Mouse (Mus musculus) hindbrain, embryonic 15.5 days (tissue): ENCODE data around the gene Olfr62. TPM values are rescaled to one million over a fixed set of nuclear protein-coding genes. Genes with fewer than 3 reads are reported as not detected.

ENCODE experiments used
- ATAC-seq: fragments of 200-750 bp; cut with Nextera tagmentation; 2 replicates; pipeline ENCODE4 v1.8.0; 2017; ENCODE audit warnings: low read depth, moderate number of reproducible peaks, moderate TSS enrichment; ENCODE audit not compliant: low FRiP score
- H3K27ac ChIP-seq: fragments of 300-500 bp; sonication (generic); replicated peaks from 2 replicates; pipeline ENCODE4 v1.5.1; 2015; ENCODE audit warnings: mild to moderate bottlenecking, inconsistent platforms
- H3K27me3 ChIP-seq: fragments of 300-500 bp; sonication (generic); 2 replicates; pipeline ENCODE4 v1.6.1; 2015; ENCODE audit warnings: control low read depth, inconsistent platforms
- H3K36me3 ChIP-seq: fragments of 300-500 bp; sonication (generic); 2 replicates; pipeline ENCODE4 v1.6.1; 2015; ENCODE audit warnings: control low read depth, inconsistent platforms
- H3K4me1 ChIP-seq: fragments of 300-500 bp; sonication (generic); replicated peaks from 2 replicates; pipeline ENCODE4 v1.6.1; 2015; ENCODE audit warnings: control low read depth, inconsistent platforms
- H3K4me2 ChIP-seq: fragments of 300-500 bp; sonication (generic); 2 replicates; pipeline ENCODE4 v1.6.1; 2015; ENCODE audit warnings: moderate library complexity, mild to moderate bottlenecking, inconsistent platforms
- H3K4me3 ChIP-seq: fragments of 300-500 bp; sonication (generic); 2 replicates; pipeline ENCODE4 v1.5.1; 2015; ENCODE audit warnings: mild to moderate bottlenecking, inconsistent platforms
- H3K9ac ChIP-seq: fragments of 300-500 bp; sonication (generic); 2 replicates; pipeline ENCODE4 v1.6.1; 2015; ENCODE audit warnings: inconsistent platforms
- H3K9me3 ChIP-seq: fragments of 300-500 bp; sonication (generic); 2 replicates; pipeline ENCODE4 v1.6.1; 2016; ENCODE audit warnings: control low read depth, inconsistent platforms
- WGBS: fragments of 180-500 bp; shearing (Covaris S2); methylation state at CpG from one replicate; pipeline ENCODE4 v1.1.7; 2015; 5-methylcytosine and 5-hydroxymethylcytosine counted together
- polyA plus RNA-seq: library from polyadenylated mRNA; unstranded; fragments of >200 nt; fragmentation: Nextera tagmentation; extraction: Ambion mirVana; gene quantifications from 2 replicates; pipeline ENCODE4 v1.2.1, GENCODE M21; 2015

The Olfr62 gene
- polyA plus RNA-seq = not detected in 2 replicates

GRCm38 (mm10) chr4:118658652-118659051 is at the start of gene Olfr62:
Olfr62 (plus strand) TSS chr4:118658952.
- Histone ChIP-seq H3K9me3 (no peaks in the 10 kb centered on the region), H3K4me2 (no peak within 1 kb of the TSS), H3K27ac (no peak within 1 kb of the TSS), H3K9ac (no peak within 1 kb of the TSS), H3K4me1 (no peaks in the 10 kb centered on the region), H3K36me3 (no peaks in the 10 kb centered on the region), H3K4me3 (no peak within 1 kb of the TSS), H3K27me3 (no peaks in the 10 kb centered on the region)
- ATAC-seq = no peak

DNA sequence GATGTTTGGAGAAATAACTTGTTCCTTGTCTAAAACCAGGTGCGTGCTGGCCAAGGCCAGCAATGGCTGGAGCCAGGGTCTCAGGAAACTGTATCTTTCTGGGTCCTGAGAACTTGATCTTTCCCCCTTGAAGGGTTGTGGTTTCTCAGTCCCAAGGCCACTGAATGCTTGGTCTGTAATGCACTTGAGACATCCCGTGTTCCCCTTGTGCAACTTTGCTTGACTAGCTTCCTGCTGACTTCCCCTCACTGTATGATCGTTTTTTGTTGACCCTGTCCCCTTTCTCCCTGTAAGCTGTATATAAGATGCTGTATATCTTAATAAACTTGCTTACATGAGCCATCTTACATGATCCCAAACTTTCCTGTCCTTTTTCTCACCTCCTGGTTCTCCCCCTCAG is 48.9 kb upstream of the Olfr62 start:
- Histone ChIP-seq H3K4me2 (no peak overlapping the region), H3K4me1 (no peaks in the 10 kb centered on the region), H3K27me3 (no peaks in the 10 kb centered on the region), H3K9ac (no peak overlapping the region), H3K27ac (no peak overlapping the region), H3K9me3 (no peaks in the 10 kb centered on the region), H3K4me3 (no peak overlapping the region), H3K36me3 (no peaks in the 10 kb centered on the region)
- 82% methylated on average over 3 of the region's 3 CpGs for WGBS
- no peak for ATAC-seq

DNA sequence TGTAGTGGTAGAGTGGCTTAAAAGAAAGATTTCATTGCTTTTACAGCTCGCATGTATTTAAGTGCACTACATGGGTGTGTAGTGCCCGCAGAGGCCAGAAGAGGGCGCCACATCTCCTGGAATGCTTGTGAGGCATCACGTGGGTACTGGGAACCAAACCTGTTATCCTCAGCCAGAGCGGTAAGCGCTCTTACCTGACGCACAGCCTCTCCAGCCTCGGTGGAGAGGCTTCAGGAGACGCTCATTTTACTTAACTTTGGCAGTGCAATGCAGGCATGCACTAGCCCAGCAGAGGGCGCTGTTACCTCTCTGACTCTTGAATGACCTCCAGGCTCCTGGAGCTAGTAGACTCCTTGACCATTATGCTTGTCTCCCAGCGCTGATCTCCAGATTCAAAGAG is 46.1 kb upstream of the Olfr62 start:
- no peak overlapping the region for H3K4me2 ChIP-seq
- WGBS = 30% methylated on average over 11 of the region's 11 CpGs

DNA sequence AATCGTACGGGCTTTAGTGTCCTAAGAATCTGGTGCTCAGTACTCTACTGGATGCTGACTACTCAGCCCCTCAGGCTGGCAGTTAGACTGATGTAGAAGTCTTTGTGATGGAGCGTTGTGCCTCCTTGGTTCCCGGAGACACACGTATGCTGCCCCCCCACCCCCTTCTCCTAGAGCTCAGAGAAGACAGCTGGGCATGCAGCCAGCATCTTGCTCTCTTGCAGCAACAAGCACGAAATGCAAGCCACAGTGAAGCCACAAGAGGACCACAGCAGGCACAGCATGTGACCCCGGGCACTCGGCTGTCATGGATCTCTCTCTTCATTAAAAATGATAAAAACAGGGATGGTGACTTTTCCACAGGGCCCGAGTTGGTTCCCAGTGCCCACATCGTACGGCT is 43.3 kb upstream of the Olfr62 start:
- no peak overlapping the region for H3K9ac ChIP-seq
- H3K27ac ChIP-seq = no peak overlapping the region
- H3K36me3 ChIP-seq = no peaks in the 10 kb centered on the region
- WGBS = 74% methylated on average over 11 of the region's 11 CpGs
- H3K27me3 ChIP-seq = no peaks in the 10 kb centered on the region
- H3K4me3 ChIP-seq = no peak overlapping the region
- H3K4me1 ChIP-seq = 0 out of 2 replicates have a peak, but pooled peaks cover 4% of the 10 kb centered on the region
- H3K9me3 ChIP-seq = no peaks in the 10 kb centered on the region; the same call in 1 of the 2 replicates
- ATAC-seq = no peak
- H3K4me2 ChIP-seq = no peak overlapping the region

More for the DNA sequence above, 46.1 kb upstream of the Olfr62 start:
- H3K4me3 ChIP-seq = no peak overlapping the region
- no peak overlapping the region for H3K27ac ChIP-seq
- ATAC-seq = no peak
- H3K9ac ChIP-seq = no peak overlapping the region
- H3K9me3 ChIP-seq = no peaks in the 10 kb centered on the region
- no peaks in the 10 kb centered on the region for H3K27me3 ChIP-seq
- H3K36me3 ChIP-seq = no peaks in the 10 kb centered on the region
- no peaks in the 10 kb centered on the region for H3K4me1 ChIP-seq

DNA sequence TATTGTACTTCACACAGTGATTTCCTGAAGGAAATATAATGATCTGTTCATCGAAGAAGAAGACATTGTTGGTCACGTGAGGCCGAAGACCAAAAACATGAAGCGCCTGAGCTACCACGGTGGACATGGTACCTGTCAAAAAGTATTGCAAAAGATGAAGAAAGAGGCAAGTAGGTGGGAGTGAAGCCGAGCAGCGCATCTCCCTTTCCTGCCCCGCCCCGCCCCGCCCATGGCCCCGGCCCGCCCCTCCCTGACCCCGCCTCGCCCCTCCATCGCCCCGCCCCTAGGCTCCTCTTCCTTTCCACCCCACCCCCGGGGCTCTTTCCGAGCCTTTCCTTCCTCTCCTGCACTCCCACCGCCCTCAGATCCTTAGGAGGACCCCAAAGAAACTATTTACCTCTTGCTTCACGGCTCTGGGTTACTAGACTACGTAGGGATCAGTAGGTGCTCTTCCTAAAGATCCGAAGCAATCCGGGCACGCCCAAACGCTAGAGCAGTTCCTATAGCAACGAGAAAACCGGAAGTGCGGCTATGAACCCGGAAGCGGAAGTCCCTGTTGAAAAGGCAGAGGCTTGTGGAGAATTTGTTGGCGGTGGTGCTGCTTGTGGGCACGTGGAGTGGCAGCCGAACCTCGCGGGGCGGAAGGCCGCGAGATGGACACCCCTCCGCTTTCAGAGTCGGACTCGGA is 38.3 kb upstream of the Olfr62 start, which contains the start of the genes Cfap57 and Ebna1bp2:
Gene Cfap57, minus strand, starts transcription at position 499 of the 688 bp plus-strand sequence.
Gene Ebna1bp2, plus strand, starts transcription at position 521 of the 688 bp plus-strand sequence.
- H3K9me3 ChIP-seq = no peaks in the 10 kb centered on the region; the same call in 1 of the 2 replicates
- H3K36me3 ChIP-seq = peaks cover 22% of the 10 kb centered on the region
- ATAC-seq = peak; percentile 95
- no peaks in the 10 kb centered on the region for H3K27me3 ChIP-seq
- peak within 1 kb of the TSS; percentile 97 for H3K4me2 ChIP-seq
- H3K27ac ChIP-seq = peak within 1 kb of the TSS; percentile 76
- H3K9ac ChIP-seq = peak within 1 kb of the TSS; percentile 55
- H3K4me1 ChIP-seq = peaks cover 15% of the 10 kb centered on the region
- H3K4me3 ChIP-seq = peak within 1 kb of the TSS; percentile 67
- WGBS = under 1% methylated on average over 32 of the region's 41 CpGs

- Histone ChIP-seq H3K4me3 (peak overlapping the region; percentile 67), H3K4me1 (peaks cover 15% of the 10 kb centered on the region), H3K9me3 (no peaks in the 10 kb centered on the region; the same call in 1 of the 2 replicates), H3K27me3 (no peaks in the 10 kb centered on the region), H3K9ac (peak overlapping the region; percentile 55), H3K27ac (peak overlapping the region; percentile 76), H3K4me2 (peak overlapping the region; percentile 97), H3K36me3 (peaks cover 27% of the 10 kb centered on the region)
- under 1% methylated on average over 23 of the region's 23 CpGs for WGBS
- ATAC-seq = no peak
Measured at GRCm38 (mm10) chr4:118620967-118621320, 37.8 kb upstream of the Olfr62 start.

- Histone ChIP-seq H3K4me1 (peaks cover 15% of the 10 kb centered on the region), H3K9ac (peak overlapping the region; percentile 55; the same call in 1 of the 2 replicates), H3K4me2 (peak overlapping the region; percentile 97), H3K9me3 (no peaks in the 10 kb centered on the region; the same call in 1 of the 2 replicates), H3K4me3 (peak overlapping the region; percentile 67), H3K27me3 (no peaks in the 10 kb centered on the region), H3K36me3 (peaks cover 35% of the 10 kb centered on the region), H3K27ac (no peak overlapping the region)
- WGBS = 93% methylated on average over 9 of the region's 9 CpGs
- no peak for ATAC-seq
Measured at GRCm38 (mm10) chr4:118621781-118622180, 37.0 kb upstream of the Olfr62 start.

DNA sequence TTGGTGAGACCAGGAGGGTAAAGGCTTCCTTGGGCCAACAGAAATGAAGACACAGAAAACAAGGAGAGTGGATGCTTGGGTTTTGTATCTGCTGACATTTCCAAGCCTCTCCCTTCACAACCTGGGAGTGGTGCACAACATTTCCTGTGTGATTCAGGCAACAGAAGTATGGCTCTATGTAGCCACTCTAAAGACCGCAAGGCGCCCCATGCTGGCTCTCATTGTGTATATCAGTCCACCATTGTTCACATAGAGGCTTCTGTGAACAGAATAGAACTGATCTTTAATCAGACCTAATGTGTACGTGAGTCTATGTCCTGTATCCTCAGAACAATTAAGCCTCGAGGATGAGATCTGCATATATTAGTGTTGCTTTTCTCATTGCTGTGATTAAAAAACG is 28.5 kb upstream of the Olfr62 start:
- no peak overlapping the region for H3K4me3 ChIP-seq

GRCm38 (mm10) chr4:118642346-118643190 is 16.2 kb upstream of the Olfr62 start:
- Histone ChIP-seq H3K4me1 (peaks cover 8% of the 10 kb centered on the region; the same call in 1 of the 2 replicates), H3K36me3 (no peaks in the 10 kb centered on the region), H3K4me3 (no peak overlapping the region), H3K9me3 (no peaks in the 10 kb centered on the region), H3K27ac (no peak overlapping the region), H3K9ac (no peak overlapping the region), H3K4me2 (peak overlapping the region; percentile 26; the same call in 1 of the 2 replicates), H3K27me3 (no peaks in the 10 kb centered on the region)
- WGBS = 43% methylated on average over 20 of the region's 20 CpGs
- peak; percentile 72; the same call in 1 of the 2 replicates for ATAC-seq

More for the DNA sequence above, 28.5 kb upstream of the Olfr62 start:
- peaks cover 53% of the 10 kb centered on the region for H3K36me3 ChIP-seq
- H3K4me1 ChIP-seq = no peaks in the 10 kb centered on the region
- no peak overlapping the region for H3K4me2 ChIP-seq
- no peaks in the 10 kb centered on the region for H3K9me3 ChIP-seq
- no peaks in the 10 kb centered on the region for H3K27me3 ChIP-seq
- 78% methylated on average over 5 of the region's 5 CpGs for WGBS
- no peak for ATAC-seq
- no peak overlapping the region for H3K9ac ChIP-seq
- H3K27ac ChIP-seq = no peak overlapping the region

GRCm38 (mm10) chr4:118645234-118645633 is 13.5 kb upstream of the Olfr62 start:
- Histone ChIP-seq H3K4me3 (no peak overlapping the region), H3K4me1 (peaks cover 8% of the 10 kb centered on the region; the same call in 1 of the 2 replicates)
- WGBS = 6% methylated on average over 2 of the region's 2 CpGs

GRCm38 (mm10) chr4:118687086-118687485 is 28.3 kb downstream of the Olfr62 start:
- Histone ChIP-seq H3K36me3 (no peaks in the 10 kb centered on the region), H3K9ac (no peak overlapping the region), H3K9me3 (no peaks in the 10 kb centered on the region), H3K4me2 (no peak overlapping the region), H3K27me3 (no peaks in the 10 kb centered on the region), H3K27ac (no peak overlapping the region), H3K4me1 (no peaks in the 10 kb centered on the region), H3K4me3 (no peak overlapping the region)
- 76% methylated on average over 2 of the region's 2 CpGs for WGBS
- no peak for ATAC-seq

More at GRCm38 (mm10) chr4:118645234-118645633, 13.5 kb upstream of the Olfr62 start:
- Histone ChIP-seq H3K4me2 (no peak overlapping the region), H3K9me3 (no peaks in the 10 kb centered on the region), H3K27me3 (no peaks in the 10 kb centered on the region), H3K27ac (no peak overlapping the region), H3K9ac (no peak overlapping the region), H3K36me3 (no peaks in the 10 kb centered on the region)
- no peak for ATAC-seq
